Mouse (Mus musculus) cortical plate, adult 2 months (tissue): ENCODE measurements around the gene Ccnd3.

Experiments used
- CTCF ChIP-seq: fragments of 200-500 bp; IDR thresholded peaks from 2 replicates; pipeline ENCODE4 v1.5.1; 2011; ENCODE audit warnings: mild to moderate bottlenecking, control low read depth, low read length; ENCODE audit not compliant: insufficient read depth; ENCODE audit errors: extremely low read depth
- POLR2A ChIP-seq: fragments of 200-500 bp; IDR thresholded peaks from 2 replicates; pipeline ENCODE4 v1.6.1; 2011; ENCODE audit warnings: mild to moderate bottlenecking, low read length, control low read depth; ENCODE audit not compliant: insufficient read depth; ENCODE audit errors: extremely low read depth

DNA sequence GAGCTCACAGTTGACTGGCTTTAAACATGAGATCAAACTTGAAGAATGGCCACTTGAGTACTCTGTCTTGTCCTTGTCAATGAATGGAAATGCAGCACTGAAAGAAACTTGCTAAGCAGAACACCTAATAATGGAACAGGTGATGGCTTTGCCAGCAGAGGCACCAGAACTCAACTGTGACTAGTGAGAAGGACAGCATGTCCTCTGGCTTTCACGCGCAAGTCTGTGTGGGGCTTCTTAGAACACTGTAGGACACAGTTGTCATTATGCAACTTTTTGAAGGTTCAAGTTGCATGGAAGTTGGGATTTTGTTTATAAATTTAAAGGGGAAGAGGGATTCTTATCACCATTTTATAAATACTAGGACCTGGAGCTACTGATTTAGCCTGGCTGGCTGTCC is 120.2 kb downstream of the Ccnd3 start:
- no peak for TF ChIP-seq CTCF
- TF ChIP-seq POLR2A: no peak
